In the genomic region with DNA sequence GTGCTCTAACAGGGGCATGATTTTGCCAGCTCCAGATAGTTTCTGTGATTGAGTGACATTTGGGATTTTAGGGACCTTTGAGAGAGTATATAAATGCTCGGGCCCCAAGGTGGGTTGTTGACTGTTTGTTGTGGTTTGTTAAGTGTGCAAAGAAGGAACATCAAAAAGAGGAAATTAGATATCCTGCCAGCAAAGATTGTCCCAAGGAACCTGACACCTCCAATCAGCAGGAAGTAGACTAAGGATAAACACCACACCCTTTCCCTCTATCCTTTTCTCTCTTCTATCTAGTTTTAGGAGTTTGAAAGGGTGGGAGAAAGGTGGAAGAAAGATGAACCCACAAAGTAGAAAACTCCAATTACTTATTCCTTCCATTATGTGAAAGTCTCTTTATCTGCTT, we compare ENCODE assay signal across 34 mouse cellular contexts.
"Had no signal": no experiment of that assay in that cellular context is flagged by ENCODE, and none has a peak within 500 bp of the region (broad histone marks: within the 10 kb centered on the region; RNA-seq: fewer than 3 reads in every experiment).

No protein-coding gene starts in this region.

- H3K4me1 ChIP-seq: heart, embryonic 12.5 days; heart, embryonic 13.5 days; heart, embryonic 15.5 days; hindbrain, embryonic 10.5 days; hindbrain, embryonic 12.5 days; hindbrain, embryonic 13.5 days; hindbrain, embryonic 15.5 days; intestine, embryonic 15.5 days; kidney, embryonic 15.5 days had no signal

- ATAC-seq: hindbrain, embryonic 16.5 days; hindbrain, postnatal 0 days; inflammation-experienced regulatory T-cells, adult 6 months; intestine, embryonic 15.5 days; intestine, embryonic 16.5 days; intestine, postnatal 0 days had no signal

- H3K4me3 ChIP-seq: heart, embryonic 12.5 days; heart, embryonic 13.5 days; heart, embryonic 15.5 days; hindbrain, embryonic 10.5 days; hindbrain, embryonic 12.5 days; hindbrain, embryonic 13.5 days; hindbrain, embryonic 15.5 days; intestine, embryonic 15.5 days; kidney, embryonic 15.5 days; layer of hippocampus, adult 2 months; left cerebral cortex, adult 2 months had no signal

- H3K9ac ChIP-seq: heart, embryonic 12.5 days; heart, embryonic 13.5 days; heart, embryonic 15.5 days; hindbrain, embryonic 12.5 days; hindbrain, embryonic 13.5 days; hindbrain, embryonic 14.5 days; hindbrain, embryonic 15.5 days; intestine, embryonic 15.5 days; kidney, embryonic 15.5 days had no signal

- H3K36me3 ChIP-seq: heart, embryonic 12.5 days; heart, embryonic 13.5 days; heart, embryonic 15.5 days; hindbrain, embryonic 10.5 days; hindbrain, embryonic 12.5 days; hindbrain, embryonic 13.5 days; hindbrain, embryonic 15.5 days; intestine, embryonic 15.5 days; kidney, embryonic 15.5 days had no signal

- H3K27ac ChIP-seq: heart, embryonic 13.5 days; heart, embryonic 15.5 days; hindbrain, embryonic 10.5 days; hindbrain, embryonic 12.5 days; hindbrain, embryonic 13.5 days; hindbrain, embryonic 14.5 days; hindbrain, embryonic 15.5 days; hindbrain, postnatal 0 days; intestine, embryonic 15.5 days; kidney, embryonic 15.5 days; kidney, postnatal 0 days; layer of hippocampus, adult 2 months; left cerebral cortex, adult 2 months had no signal

- H3K27me3 ChIP-seq: heart, embryonic 12.5 days; heart, embryonic 13.5 days; heart, embryonic 15.5 days; hindbrain, embryonic 12.5 days; hindbrain, embryonic 13.5 days; hindbrain, embryonic 15.5 days; intestine, embryonic 15.5 days; kidney, embryonic 15.5 days had no signal

- H3K4me2 ChIP-seq: heart, embryonic 12.5 days; heart, embryonic 13.5 days; heart, embryonic 15.5 days; hindbrain, embryonic 12.5 days; hindbrain, embryonic 13.5 days; hindbrain, embryonic 14.5 days; hindbrain, embryonic 15.5 days; intestine, embryonic 15.5 days; kidney, embryonic 15.5 days had no signal

- H3K9me3 ChIP-seq: heart, embryonic 12.5 days; heart, embryonic 13.5 days; heart, embryonic 15.5 days; hindbrain, embryonic 10.5 days; hindbrain, embryonic 12.5 days; hindbrain, embryonic 13.5 days; hindbrain, embryonic 15.5 days; intestine, embryonic 15.5 days; kidney, embryonic 15.5 days had no signal

- DNase-seq: heart, postnatal 10 days; heart, postnatal 14 days; heart, postnatal 36 days; heart, postnatal 4 days; kidney, adult 11 months; kidney, adult 18-20 months; kidney, adult 2 months; kidney, adult 8-10 months; kidney, adult 9 months; kidney, postnatal 10 days; kidney, postnatal 14 days; kidney, postnatal 25 days; kidney, postnatal 36 days; kidney, postnatal 4 days; layer of hippocampus, adult 9-11 months; layer of hippocampus, postnatal 36 days had no signal
